Mouse (Mus musculus) macrophage (primary cell): ENCODE results near the gene Igsf8. TPM values are rescaled to one million over a fixed set of nuclear protein-coding genes. Genes with fewer than 3 reads are reported as not detected.
A peak's percentile ranks its signal among the peaks of the same experiment; 100 is the strongest.

Experiments used
- H3K27ac ChIP-seq: fragments of 350-480 bp; formaldehyde crosslinking; 2 replicates; pipeline ENCODE4 v1.9.0; 2021
- H3K36me3 ChIP-seq: fragments of 350-480 bp; formaldehyde crosslinking; 2 replicates; pipeline ENCODE4 v1.9.0; 2021; ENCODE audit errors: inconsistent target
- H3K4me3 ChIP-seq: fragments of 350-480 bp; formaldehyde crosslinking; 2 replicates; pipeline ENCODE4 v1.9.0; 2021; ENCODE audit errors: inconsistent target
- H3K79me2 ChIP-seq: fragments of 350-480 bp; formaldehyde crosslinking; 2 replicates; pipeline ENCODE4 v1.9.0; 2021; ENCODE audit errors: inconsistent target
- WGBS: methylation state at CpG from one replicate; pipeline ENCODE4 v1.1.7; 2026; ENCODE audit warnings: inconsistent platforms; ENCODE audit not compliant: missing documents; 5-methylcytosine and 5-hydroxymethylcytosine counted together
- polyA plus RNA-seq: library from polyadenylated mRNA; stranded (reverse); fragments of 250-400 nt; gene quantifications from 3 replicates; pipeline ENCODE4 v1.2.4, GENCODE M21; 2018; ENCODE audit warnings: inconsistent platforms

Gene Igsf8
- polyA plus RNA-seq, 1 experiment from 2014 or later, result 26.8 TPM

DNA sequence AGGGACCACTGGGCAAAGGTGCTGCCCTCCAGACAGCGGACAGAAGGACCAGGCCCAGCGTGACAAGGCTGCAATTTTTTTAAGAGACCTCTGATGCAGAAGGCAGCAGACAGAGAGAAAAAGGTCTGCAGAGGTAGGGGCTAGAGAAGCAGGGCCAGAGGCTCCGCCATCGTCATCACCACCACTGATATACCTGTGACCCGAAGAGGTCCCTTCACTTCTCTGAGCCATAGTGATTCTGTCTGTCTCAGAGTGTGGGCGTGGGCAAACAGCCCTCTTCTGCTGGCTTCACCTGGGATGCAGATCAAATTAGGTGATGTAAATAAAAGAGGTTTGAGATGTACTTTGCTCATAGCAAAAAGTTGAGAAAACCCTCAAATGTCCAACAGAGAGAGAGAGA is 68.2 kb downstream of the Igsf8 start:
- H3K36me3 ChIP-seq, result no peaks in the 10 kb centered on the region
- H3K79me2 ChIP-seq, result no peaks in the 10 kb centered on the region
- 93% methylated on average over 6 of the region's 6 CpGs for WGBS
- no peak overlapping the region for H3K27ac ChIP-seq
- no peak overlapping the region for H3K4me3 ChIP-seq

DNA sequence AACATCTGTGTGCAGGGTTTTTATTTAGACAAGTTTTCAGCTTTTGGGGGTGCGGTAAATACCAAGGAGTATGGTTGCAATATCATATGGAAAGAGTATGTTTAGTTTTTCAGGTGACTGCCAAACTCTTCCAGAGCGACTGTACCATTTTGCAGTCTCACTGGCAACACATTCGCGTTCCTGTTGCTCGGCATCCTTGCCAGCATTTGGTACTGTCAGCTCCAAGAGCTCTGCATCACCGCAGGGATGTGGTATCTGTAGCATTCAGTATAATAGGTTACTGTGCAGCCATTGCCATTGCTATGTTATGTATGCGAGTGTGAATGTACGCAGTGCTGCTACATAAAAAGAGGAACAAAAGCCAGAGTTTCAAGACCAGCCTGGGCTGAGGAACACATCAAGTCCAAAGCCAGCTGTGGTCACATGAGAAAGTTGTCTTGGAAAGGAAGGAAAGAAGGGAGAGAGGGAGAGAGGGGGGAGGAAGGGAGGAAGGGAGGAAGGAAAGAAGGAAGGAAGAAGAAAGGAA is 70.0 kb downstream of the Igsf8 start:
- no peak overlapping the region for H3K4me3 ChIP-seq
- no peaks in the 10 kb centered on the region for H3K79me2 ChIP-seq
- 62% methylated on average over 8 of the region's 8 CpGs for WGBS
- H3K27ac ChIP-seq, result no peak overlapping the region
- H3K36me3 ChIP-seq, result no peaks in the 10 kb centered on the region

DNA sequence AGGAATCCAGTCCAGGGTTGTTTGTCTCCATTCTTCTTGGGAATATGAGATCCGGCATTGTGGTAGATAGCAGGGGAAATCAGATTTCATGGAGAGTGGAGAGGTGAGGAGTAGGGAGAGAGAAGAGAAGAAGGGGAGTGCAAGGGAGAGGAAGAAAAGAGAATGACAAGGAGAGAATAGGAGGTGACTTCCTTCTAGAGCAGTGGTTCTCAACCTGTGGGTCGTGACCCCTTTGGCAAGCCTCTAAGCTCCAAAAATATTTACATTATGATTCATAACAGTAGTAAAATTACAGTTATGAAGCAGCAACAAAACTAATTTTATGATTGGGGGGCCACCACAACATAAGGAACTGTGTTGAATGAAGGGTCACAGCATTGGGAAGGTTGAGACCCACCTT is 71.5 kb downstream of the Igsf8 start:
- Histone ChIP-seq H3K27ac (no peak overlapping the region), H3K79me2 (no peaks in the 10 kb centered on the region), H3K36me3 (no peaks in the 10 kb centered on the region), H3K4me3 (no peak overlapping the region)
- WGBS, result 83% methylated on average over 1 of the region's 2 CpGs

DNA sequence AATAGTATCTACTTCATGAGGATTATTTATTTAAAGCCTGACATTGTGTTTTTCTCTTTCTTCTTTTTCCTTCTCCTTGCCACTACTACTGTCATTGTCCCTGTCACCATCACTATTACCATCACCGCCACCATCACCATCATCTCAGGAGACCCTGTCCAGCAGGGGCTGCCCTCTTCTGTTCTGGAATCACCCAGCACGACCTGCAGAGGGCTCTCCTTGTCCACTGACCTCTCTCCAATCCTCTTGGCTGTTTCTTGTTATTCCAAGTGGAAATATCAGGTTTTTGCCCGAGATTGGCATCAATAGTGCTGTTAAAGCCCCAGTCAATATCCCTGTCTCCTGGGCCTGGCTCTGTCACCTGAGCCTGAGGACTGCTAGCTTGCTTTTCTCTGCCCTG is 72.1 kb downstream of the Igsf8 start:
- no peaks in the 10 kb centered on the region for H3K36me3 ChIP-seq
- no peak overlapping the region for H3K4me3 ChIP-seq
- H3K79me2 ChIP-seq, result no peaks in the 10 kb centered on the region
- 68% methylated on average over 3 of the region's 3 CpGs for WGBS
- H3K27ac ChIP-seq, result no peak overlapping the region

DNA sequence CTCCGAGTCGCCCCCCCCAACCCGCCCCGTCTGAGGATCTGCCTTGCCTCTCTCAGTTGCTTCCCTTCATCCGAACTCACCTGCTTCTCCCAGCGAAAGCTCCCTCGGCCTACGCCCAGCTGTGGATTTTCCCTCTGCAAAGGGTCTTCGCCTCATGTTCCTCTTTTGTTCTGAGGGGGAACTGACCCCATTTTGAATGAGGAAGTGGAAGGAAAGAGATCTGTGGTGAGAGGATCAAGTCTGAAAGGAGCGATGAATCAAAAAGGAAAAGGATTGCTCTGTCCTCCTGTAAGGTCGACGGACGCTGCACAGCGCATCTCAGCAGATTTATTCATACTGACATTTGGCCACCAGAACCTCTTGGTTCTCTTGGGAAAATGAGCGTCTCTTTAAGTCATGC is 74.4 kb downstream of the Igsf8 start:
- no peak overlapping the region for H3K27ac ChIP-seq
- no peaks in the 10 kb centered on the region for H3K79me2 ChIP-seq
- no peak overlapping the region for H3K4me3 ChIP-seq
- 41% methylated on average over 15 of the region's 15 CpGs for WGBS
- H3K36me3 ChIP-seq, result no peaks in the 10 kb centered on the region

DNA sequence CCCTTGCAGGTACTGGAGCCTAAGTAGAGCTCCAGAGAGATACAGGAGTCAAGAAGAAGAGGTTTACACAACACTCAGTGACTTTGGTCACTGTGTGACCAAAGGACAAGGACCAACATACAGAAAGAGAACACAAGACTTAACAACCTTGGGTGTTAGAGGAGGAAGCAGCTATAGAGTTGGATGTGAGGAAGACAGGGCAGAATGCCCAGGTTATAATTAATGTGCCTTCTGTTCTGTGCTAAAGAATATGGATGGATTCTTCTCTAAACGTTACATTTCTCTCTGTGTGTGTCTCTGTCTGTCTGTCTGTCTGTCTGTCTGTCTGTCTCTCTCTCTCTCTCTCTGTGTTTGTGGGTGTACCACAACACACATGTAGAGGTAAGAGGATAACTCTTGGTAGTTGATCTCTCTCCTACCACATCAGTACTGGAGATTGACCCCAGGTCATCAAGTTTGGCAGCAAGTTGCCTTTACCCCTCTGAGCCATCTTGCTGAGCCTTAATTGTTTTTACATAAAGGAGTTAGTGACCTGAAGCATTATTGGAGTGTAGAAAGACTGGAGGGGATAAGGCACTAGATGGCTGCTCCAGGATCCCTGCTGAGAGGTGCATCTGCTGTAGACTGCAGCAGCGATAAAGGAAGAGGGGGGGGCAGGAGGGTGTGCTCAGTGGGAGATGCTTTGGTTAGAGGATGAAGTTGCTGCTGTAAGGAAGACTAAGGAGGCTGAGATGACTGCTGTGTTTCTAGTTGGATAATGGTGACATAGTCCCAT is 76.2 kb downstream of the Igsf8 start:
- WGBS, result 77% methylated on average over 2 of the region's 2 CpGs
- no peaks in the 10 kb centered on the region for H3K79me2 ChIP-seq
- H3K4me3 ChIP-seq, result no peak overlapping the region
- no peaks in the 10 kb centered on the region for H3K36me3 ChIP-seq
- H3K27ac ChIP-seq, result no peak overlapping the region

DNA sequence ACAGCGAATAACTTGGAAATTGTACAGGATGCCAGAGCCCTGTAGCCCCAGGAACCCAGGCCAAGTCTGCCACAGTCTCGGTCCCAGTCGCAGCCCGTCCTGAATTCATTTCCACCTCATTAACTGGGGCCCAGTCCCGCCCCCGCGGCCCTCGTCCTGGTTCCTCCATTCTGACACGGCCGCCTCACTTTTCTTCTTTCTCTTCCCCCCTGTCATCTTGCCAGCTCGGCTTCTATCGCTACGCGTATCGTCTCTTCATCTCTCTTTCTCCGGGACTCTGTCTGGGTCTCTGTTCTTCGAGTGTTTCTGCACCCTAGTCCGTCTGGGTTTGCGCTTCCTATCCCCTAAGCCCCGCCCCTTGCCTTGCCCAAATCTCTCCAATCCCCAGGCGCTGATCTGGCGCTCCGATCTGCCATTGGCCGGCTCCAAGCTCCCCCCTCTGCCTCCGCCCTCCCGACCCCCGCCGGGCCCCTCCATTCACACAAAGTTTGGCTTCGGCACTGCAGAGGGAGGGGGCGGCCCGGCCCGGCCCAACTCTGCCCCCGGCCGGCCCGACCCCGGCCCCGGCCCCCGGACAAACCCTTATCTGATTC is 79.4 kb downstream of the Igsf8 start, which contains the start of gene Kcnj10:
Gene Kcnj10, plus strand, starts transcription at position 482 of the 593 bp plus-strand sequence.
- Histone ChIP-seq H3K27ac (no peak within 1 kb of the TSS), H3K4me3 (peak within 1 kb of the TSS; percentile 10; the same call in 1 of the 2 replicates), H3K36me3 (no peaks in the 10 kb centered on the region), H3K79me2 (no peaks in the 10 kb centered on the region)
- 5% methylated on average over 21 of the region's 38 CpGs for WGBS

DNA sequence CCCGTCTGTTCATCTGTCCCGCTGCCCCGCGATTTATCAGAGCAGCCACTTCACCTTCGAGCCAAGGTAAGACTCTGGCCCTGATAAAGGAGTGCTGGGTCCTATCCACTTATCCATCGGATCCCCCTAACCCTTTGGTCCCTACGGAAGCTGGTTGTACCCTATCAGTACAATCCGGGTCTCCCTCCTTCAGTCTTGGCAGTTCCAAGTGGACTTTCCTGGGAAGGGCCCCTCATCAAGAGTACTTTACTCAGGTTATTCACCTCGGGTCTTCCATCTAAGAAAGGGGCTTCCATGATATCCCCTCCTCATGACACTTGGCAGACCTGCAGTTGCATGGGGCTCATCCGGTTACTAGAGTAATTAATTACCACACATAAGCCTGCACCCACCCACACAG is 79.9 kb downstream of the Igsf8 start:
- Histone ChIP-seq H3K36me3 (no peaks in the 10 kb centered on the region), H3K79me2 (no peaks in the 10 kb centered on the region), H3K27ac (no peak overlapping the region), H3K4me3 (no peak overlapping the region)
- 37% methylated on average over 10 of the region's 10 CpGs for WGBS

DNA sequence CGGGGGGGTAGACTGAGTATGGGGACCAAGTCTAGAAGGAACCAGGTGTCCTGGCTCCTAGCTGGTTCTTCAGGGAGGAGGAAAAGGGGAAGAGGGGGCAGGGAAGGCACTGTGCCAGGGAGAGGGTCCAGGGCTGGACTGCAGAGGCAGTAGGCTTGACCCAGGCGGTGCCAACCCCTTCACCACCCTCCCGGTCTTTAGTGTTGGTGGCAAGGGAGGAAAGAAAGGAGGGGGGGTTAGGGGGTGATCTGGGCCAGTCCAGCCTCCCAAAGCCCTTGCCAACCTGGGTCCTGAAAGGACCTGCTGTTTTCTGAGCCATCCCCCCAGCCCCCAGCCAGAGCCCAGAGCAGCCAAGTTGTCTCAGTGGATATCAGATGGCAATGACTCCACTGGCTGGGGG is 81.3 kb downstream of the Igsf8 start:
- 83% methylated on average over 3 of the region's 3 CpGs for WGBS
- H3K27ac ChIP-seq, result no peak overlapping the region

DNA sequence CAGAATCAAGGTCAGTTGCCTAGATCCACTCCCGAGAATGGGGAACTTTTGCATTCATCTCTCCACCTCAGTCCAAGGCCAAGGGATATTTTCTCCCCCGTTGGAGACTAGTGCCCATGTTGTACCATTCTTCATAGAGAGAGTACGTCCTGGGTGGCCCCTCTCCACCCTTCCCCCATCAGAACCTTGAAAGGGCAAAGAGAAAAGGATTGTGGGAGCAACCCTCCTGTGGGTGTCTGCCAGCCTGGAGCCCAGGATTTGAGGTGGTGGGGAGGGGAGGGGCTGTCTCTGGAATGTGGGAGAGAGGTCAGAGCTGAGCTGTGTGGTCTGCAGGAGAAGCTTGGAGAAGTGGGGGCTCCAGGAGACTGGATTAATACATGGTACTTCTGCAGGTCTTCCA is 82.5 kb downstream of the Igsf8 start:
- no peaks in the 10 kb centered on the region for H3K36me3 ChIP-seq
- no peaks in the 10 kb centered on the region for H3K79me2 ChIP-seq
- no peak overlapping the region for H3K27ac ChIP-seq
- no peak overlapping the region for H3K4me3 ChIP-seq
- 69% methylated on average over 3 of the region's 3 CpGs for WGBS

More for the DNA sequence above, 81.3 kb downstream of the Igsf8 start:
- no peaks in the 10 kb centered on the region for H3K36me3 ChIP-seq
- no peaks in the 10 kb centered on the region for H3K79me2 ChIP-seq
- H3K4me3 ChIP-seq, result no peak overlapping the region

DNA sequence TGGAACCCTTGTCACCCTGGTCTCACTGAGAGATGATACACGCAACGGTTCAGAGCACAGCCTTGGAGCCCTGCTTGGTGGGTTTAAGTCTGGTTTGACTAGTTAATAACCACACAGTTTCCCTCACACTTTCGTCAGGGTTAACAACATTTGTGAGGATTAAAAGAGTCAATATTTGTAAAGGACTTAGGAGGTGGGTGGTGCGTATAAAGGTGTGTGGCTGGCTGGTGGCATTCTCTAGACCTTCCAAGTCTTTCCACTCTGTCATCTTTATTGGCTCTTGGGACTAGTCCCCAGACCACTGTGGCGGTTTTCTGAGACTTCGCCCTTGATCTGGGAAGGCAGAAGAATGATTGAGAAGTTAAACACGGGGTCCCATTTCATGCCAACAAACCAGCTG is 83.4 kb downstream of the Igsf8 start:
- Histone ChIP-seq H3K27ac (no peak overlapping the region), H3K4me3 (no peak overlapping the region), H3K36me3 (no peaks in the 10 kb centered on the region), H3K79me2 (no peaks in the 10 kb centered on the region)
- 84% methylated on average over 7 of the region's 7 CpGs for WGBS

DNA sequence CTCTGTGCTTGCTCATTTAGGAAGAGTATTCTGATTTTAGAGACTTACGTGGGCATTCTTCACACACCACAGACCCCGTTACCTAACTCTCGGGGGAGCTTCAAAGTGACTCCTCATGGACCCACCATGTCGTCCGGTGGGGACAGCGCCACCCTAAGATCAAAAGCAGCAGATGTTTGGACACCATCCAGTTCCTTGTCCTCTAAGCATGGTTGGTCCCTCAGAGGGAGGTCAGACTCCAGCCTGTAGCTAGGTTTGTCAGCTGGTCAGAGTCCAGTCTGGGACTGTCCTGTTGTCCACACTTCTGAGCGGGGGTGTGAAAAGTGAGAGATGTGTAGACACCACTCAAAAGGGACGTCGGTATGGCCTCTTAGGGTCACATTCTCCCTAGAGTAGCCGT is 85.3 kb downstream of the Igsf8 start:
- Histone ChIP-seq H3K4me3 (no peak overlapping the region), H3K36me3 (no peaks in the 10 kb centered on the region), H3K27ac (peak overlapping the region; percentile 22; the same call in 1 of the 2 replicates), H3K79me2 (no peaks in the 10 kb centered on the region)
- WGBS, result 88% methylated on average over 10 of the region's 10 CpGs

DNA sequence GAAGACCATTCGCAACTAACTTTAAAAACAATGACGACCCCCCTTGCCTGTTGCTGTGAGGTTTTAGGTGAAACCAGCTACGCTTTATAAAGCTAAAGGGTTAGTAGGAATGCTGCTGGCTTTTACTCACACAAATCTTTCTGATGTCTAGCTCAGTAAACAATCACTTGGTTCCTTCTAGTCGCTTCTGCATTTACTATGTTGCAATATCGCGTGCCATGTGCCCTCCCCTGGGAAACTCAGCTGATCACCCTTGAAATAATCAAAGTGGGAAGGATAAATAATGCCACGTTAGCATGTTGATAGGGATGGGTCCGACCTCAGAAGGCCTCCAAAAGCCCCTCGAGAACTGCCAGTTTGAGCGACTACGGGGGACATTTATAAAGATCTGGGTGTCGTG is 85.9 kb downstream of the Igsf8 start:
- Histone ChIP-seq H3K27ac (peak overlapping the region; percentile 22), H3K79me2 (no peaks in the 10 kb centered on the region)
- 71% methylated on average over 11 of the region's 12 CpGs for WGBS

DNA sequence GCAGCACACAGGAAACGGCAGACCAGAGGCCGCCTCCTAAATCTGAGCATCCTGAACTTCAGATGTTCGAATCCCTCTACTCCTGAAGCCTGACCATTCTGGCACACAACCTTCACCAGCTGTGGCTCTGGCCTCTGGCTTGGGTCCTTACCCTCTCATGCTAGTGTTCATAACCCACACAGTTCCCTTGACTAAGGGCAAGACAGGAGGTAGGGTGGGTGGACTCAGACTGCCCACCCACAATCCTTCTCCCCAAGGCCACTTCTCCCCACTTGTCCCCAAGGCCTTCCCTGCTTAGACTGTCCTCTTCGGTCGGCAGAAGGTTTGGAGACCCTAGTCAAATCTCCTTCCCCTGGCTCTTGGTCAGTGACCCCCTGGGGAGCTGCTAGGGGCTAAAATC is 88.1 kb downstream of the Igsf8 start:
- H3K79me2 ChIP-seq, result no peaks in the 10 kb centered on the region
- WGBS, result 95% methylated on average over 5 of the region's 5 CpGs

More for the DNA sequence above, 85.9 kb downstream of the Igsf8 start:
- H3K4me3 ChIP-seq, result no peak overlapping the region
- no peaks in the 10 kb centered on the region for H3K36me3 ChIP-seq

More for the DNA sequence above, 88.1 kb downstream of the Igsf8 start:
- no peaks in the 10 kb centered on the region for H3K36me3 ChIP-seq
- H3K27ac ChIP-seq, result no peak overlapping the region
- no peak overlapping the region for H3K4me3 ChIP-seq
